Mouse (Mus musculus): ENCODE measurements around the gene Cacna1c.

GRCm38 (mm10) chr6:119220297-119220696, 24.1 kb upstream of the Cacna1c start:
- TF ChIP-seq GATA1 (IDR thresholded peaks at IDR 0.05; ENCODE audit: borderline replicate concordance, low read length) (no peak), FLI1 (IDR thresholded peaks at IDR 0.05; ENCODE audit: low read length) (no peak)

All from megakaryocyte, embryonic 14.5 days (primary cell).